Mouse (Mus musculus) lung, postnatal 14 days (tissue): ENCODE data around the gene Fitm1.
A peak's percentile ranks its signal among the peaks of the same experiment; 100 is the strongest.

ENCODE experiments used
- DNase-seq: peaks from one replicate; pipeline ENCODE4 v3.0.0; 2021

The Fitm1 gene

GRCm38 (mm10) chr14:55570588-55570987, 4.8 kb upstream of the Fitm1 start:
- DNase-seq: no peak

- DNase-seq: no peak
These were observed 3.7 kb upstream of the Fitm1 start for GRCm38 (mm10) chr14:55571760-55572159.

- DNase-seq: no peak
These were observed 294 bp downstream of the Fitm1 start for GRCm38 (mm10) chr14:55575711-55576110.

DNA sequence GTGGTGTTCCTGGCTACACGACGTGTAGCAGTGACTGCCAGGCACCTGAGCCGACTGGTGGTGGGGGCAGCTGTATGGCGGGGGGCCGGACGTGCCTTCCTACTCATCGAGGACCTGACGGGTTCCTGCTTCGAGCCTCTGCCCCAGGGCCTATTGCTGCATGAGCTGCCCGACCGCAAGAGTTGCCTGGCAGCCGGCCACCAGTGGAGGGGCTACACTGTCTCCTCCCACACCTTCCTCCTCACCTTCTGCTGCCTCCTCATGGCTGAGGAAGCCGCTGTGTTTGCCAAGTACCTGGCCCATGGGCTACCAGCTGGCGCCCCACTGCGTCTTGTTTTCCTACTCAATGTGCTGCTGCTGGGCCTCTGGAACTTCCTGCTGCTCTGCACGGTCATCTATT, 959 bp downstream of the Fitm1 start:
- peak; percentile 52 for DNase-seq

DNA sequence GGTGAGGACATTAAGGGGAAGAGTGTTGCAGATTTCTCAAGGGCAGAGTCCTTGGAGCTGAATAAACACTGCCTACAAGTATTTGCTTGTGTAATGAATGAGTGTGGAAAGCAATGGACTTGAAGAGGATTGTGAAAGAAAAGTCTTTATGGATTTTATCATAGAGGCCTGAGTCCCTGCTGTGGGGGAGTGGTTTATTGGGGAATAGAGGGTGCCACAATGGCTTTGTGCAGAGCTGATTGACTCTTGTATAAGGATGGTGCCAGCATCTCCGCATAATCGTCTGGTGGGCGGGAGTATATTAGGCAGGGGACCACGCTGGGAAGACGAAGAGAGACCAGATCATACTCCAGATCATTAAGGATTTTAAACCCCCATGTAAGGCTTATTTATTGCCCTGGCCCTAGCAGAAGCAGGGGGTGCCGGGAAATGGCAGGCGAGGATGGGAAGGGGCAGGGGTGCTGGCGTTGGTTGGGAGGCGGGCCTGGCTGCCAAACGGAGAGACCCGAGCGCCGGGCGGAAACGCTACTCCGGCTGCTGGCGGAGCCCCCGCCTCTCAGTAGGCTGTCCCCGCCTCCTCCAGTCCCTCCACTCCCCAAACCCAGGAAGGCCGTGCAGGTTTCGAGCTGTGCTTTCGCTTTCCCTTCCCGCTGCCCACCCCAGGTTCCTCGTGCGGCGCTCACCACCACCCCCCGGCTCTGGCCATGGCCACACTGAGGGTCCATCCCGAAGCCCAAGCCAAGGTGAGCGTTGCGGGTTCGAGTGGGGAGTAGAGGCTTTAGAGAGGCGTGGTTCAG, 2.7 kb downstream of the Fitm1 start, which contains the start of gene Psme1:
Psme1 (plus strand) TSS at position 253 of the 797 bp plus-strand sequence.
- DNase-seq: peak; percentile 83

- DNase-seq: peak; percentile 69
These were observed 3.4 kb downstream of the Fitm1 start for GRCm38 (mm10) chr14:55578668-55579269.

DNA sequence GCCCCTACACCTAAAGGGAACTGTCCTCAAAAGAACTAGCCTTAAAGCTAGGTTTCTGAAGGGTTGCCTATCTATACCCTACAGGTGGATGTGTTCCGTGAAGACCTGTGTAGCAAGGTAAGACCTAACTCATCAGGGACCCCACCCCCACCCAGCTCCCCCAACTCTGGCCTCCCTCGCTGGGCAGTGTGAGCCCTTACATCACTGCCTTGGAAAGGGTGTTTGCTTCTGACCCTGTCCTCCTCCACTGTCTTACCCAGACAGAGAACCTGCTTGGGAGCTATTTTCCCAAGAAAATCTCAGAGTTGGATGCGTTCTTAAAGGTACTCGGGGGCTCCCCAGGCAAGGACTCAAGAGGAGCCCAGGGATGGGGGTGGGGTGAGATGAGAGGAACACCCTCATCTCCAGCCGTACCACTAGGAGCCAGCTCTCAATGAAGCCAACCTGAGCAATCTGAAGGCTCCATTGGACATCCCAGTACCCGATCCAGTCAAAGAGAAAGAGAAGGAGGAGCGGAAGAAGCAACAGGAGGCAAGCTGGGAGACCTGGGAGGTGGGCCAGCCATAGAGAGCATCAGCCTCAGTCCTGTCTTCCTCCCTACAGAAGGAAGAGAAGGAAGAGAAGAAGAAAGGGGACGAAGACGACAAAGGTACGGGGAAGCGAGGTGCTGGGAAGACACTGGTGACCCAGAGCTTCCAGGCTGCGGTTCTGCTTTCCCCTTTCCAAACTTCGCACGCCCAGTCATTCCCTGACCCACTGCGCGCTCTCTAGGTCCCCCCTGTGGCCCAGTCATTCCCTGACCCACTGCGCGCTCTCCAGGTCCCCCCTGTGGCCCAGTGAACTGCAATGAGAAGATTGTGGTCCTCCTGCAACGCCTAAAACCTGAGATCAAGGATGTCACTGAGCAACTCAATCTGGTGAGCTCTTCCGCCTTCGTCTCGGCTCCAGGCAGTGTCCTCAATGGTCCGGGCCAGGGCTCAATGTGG, 4.4 kb downstream of the Fitm1 start:
- DNase-seq: no peak

DNA sequence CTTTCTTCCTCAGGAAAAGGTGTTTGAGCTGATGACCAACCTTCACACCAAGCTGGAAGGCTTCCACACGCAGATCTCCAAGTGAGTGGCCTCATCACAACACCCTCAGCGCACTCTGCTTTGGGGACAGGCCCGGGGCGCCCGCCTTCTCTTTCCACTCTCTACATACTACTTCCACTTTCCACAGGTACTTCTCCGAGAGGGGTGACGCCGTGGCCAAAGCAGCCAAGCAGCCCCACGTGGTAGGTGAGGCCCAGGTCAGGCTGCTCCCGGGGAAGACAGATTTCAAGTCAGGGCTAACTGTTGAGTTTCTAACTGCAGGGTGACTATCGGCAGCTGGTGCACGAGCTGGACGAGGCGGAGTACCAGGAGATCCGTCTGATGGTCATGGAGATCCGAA, 5.3 kb downstream of the Fitm1 start:
- no peak for DNase-seq

- no peak for DNase-seq
These were observed 6.7 kb downstream of the Fitm1 start for GRCm38 (mm10) chr14:55581981-55582681.

GRCm38 (mm10) chr14:55584303-55584701, 8.9 kb downstream of the Fitm1 start:
- no peak for DNase-seq

GRCm38 (mm10) chr14:55584702-55585565, 9.5 kb downstream of the Fitm1 start, which contains the start of gene Emc9:
Gene Emc9 (minus strand): TSS chr14:55585302.
- DNase-seq: peak; percentile 82

GRCm38 (mm10) chr14:55585566-55585960, 10.1 kb downstream of the Fitm1 start:
- DNase-seq: no peak

- DNase-seq: no peak
These were observed 10.7 kb downstream of the Fitm1 start for GRCm38 (mm10) chr14:55586149-55586548.

DNA sequence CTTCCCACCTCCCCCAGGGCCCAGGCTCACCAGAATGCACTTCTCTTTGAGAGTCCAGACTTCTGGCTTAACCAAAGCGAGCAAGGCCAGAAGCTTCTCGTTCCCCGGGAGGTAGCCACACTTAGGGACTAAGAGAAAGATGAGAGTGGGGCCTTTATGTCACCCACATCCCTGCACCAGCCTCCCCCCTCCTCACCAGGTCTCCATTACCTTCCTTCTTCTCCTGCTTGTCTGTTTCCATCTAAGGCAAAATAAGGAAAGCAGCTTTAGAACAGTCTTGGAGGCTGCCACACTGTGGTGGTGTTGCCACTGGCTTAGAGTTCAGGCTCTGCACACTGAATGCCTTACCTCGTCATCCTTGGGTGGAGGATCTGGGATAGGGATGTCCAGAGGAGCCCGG, 13.9 kb downstream of the Fitm1 start:
- DNase-seq: no peak

- no peak for DNase-seq
These were observed 14.5 kb downstream of the Fitm1 start for GRCm38 (mm10) chr14:55589771-55590448.

GRCm38 (mm10) chr14:55590748-55591330, 15.4 kb downstream of the Fitm1 start, which contains the start of gene Psme2:
Gene Psme2 (minus strand): TSS chr14:55591113.
- DNase-seq: peak; percentile 94

GRCm38 (mm10) chr14:55591331-55591891, 16.0 kb downstream of the Fitm1 start, which contains the start of gene Rnf31:
Gene Rnf31 (plus strand): TSS chr14:55591708.
- DNase-seq: peak; percentile 95

GRCm38 (mm10) chr14:55592226-55592625, 16.8 kb downstream of the Fitm1 start:
- DNase-seq: no peak

DNA sequence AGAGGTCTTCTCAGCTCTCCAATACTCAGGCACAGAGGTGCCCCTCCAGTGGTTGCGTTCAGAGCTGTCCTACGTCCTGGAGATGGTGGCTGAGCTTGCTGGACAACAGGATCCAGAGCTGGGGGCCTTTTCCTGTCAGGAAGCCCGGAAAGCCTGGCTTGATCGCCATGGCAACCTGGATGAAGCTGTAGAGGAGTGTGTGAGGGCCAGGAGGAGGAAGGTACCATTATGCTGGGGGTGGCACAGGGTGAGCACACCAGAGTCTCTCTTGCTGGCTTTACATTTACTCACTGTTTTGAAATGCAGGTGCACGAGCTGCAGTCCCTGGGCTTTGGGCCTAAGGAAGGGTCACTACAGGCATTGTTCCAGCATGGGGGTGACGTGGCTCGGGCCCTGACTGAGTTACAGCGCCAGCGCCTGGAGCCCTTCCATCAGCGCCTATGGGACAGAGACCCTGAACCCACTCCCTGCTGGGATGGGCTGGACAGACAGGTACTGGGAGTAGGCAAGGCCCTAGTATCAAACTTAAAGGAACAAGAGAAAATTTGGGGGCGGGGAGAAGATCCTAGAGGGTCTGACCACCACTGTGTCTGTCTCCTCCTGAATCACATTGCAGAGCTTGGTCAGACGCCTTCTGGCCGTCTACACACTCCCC, 20.7 kb downstream of the Fitm1 start:
- DNase-seq: no peak
